Mouse (Mus musculus) intestine, embryonic 15.5 days (tissue): Measurements from ENCODE around the gene Kxd1. TPM values are rescaled to one million over a fixed set of nuclear protein-coding genes. Genes with fewer than 3 reads are reported as not detected.

ENCODE experiments used
- ATAC-seq: fragments of 200-750 bp; cut with Nextera tagmentation; 2 replicates; pipeline ENCODE4 v1.8.0; 2017; ENCODE audit warnings: moderate TSS enrichment, moderate library complexity
- H3K27ac ChIP-seq: fragments of 300-500 bp; sonication (generic); 2 replicates; pipeline ENCODE4 v1.5.1; 2015; ENCODE audit warnings: mild to moderate bottlenecking, inconsistent platforms
- H3K27me3 ChIP-seq: fragments of 300-500 bp; sonication (generic); replicated peaks from 2 replicates; pipeline ENCODE4 v1.6.1; 2015; ENCODE audit warnings: inconsistent platforms
- H3K36me3 ChIP-seq: fragments of 300-500 bp; sonication (generic); 2 replicates; pipeline ENCODE4 v1.6.1; 2015; ENCODE audit warnings: inconsistent platforms
- H3K4me1 ChIP-seq: fragments of 300-500 bp; sonication (generic); replicated peaks from 2 replicates; pipeline ENCODE4 v1.6.1; 2015; ENCODE audit warnings: inconsistent platforms
- H3K4me2 ChIP-seq: fragments of 300-500 bp; sonication (generic); replicated peaks from 2 replicates; pipeline ENCODE4 v1.6.1; 2015; ENCODE audit warnings: mild to moderate bottlenecking, inconsistent platforms
- H3K4me3 ChIP-seq: fragments of 300-500 bp; sonication (generic); replicated peaks from 2 replicates; pipeline ENCODE4 v1.5.1; 2015; ENCODE audit warnings: inconsistent platforms
- H3K9ac ChIP-seq: fragments of 300-500 bp; sonication (generic); 2 replicates; pipeline ENCODE4 v1.6.1; 2015; ENCODE audit warnings: inconsistent platforms
- H3K9me3 ChIP-seq: fragments of 300-500 bp; sonication (generic); 2 replicates; pipeline ENCODE4 v1.6.1; 2016; ENCODE audit warnings: inconsistent platforms
- WGBS: fragments of 180-500 bp; shearing (Covaris S2); methylation state at CpG from one replicate; pipeline ENCODE4 v1.1.7; 2015; 5-methylcytosine and 5-hydroxymethylcytosine counted together
- polyA plus RNA-seq: library from polyadenylated mRNA; unstranded; fragments of >200 nt; fragmentation: Nextera tagmentation; extraction: Ambion mirVana; gene quantifications from 2 replicates; pipeline ENCODE4 v1.2.1, GENCODE M21; 2015

Kxd1 gene
- polyA plus RNA-seq, 1 experiment from 2014 or later = 60.5 TPM

DNA sequence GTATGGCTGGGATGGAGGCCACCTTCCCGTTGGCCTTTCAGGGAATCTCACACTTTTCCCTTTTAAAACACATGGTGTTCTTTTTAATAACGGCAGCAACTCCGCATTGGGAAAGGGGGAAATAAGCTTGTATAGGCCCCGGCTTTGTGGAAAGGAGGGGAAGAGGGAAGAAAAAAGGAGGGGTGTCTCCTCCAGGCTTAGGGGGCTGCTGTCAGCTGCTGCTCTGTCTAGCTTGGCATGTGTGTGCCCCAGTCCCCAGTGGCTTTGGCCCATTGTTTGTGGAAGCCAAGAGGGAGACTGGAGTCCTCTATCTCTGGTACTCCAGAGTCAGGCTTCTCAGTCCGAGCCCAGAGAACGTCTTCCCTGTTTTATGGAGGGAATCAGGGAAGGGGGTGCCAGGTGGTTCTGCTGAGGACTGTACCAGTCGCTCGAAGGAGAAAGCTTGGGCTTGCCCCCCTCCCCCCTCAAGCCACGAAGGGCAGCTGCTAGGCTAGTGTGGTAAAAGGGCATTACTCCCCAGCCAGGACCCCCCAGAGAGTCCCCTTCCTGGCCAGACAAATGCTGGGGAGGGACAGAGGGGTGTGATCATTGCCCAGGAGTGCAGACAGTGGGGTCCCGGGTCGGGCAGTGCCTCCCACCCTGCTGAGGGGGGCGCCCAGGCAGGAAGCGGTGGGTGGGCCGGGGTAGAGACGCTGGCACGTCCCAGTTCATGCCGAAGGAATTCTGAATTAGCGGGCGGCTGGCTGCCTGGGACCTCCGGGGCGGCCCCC, 32.6 kb downstream of the Kxd1 start:
- H3K4me3 ChIP-seq = no peak overlapping the region
- 1% methylated on average over 21 of the region's 21 CpGs for WGBS

DNA sequence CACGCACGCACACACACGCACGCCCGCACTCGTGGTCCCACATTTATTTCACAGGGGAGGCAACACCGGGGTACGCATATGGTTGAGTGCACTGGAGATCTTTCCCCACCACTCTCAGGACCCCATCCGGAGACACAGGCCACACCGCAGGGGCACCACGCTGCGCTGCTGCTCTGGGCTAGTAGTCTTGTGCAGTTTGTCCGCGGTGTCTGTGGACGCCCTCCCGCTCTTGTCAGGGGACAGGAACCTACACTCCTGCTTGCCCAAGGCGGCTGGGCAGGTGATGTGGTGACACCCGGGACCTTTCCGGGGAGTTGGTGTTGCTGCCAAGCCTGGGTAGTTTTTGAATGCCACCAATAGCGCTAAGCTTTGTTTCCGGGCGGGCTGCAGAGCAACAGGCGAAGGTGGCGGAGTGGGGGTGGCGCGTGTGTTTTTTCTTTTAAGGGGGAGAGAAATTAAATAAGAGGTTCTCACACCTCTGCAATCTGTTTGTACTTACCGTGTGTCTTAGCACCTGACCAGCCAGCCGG, 33.3 kb downstream of the Kxd1 start:
- Histone ChIP-seq H3K36me3 (no peaks in the 10 kb centered on the region), H3K4me2 (no peak overlapping the region), H3K27me3 (peaks cover 98% of the 10 kb centered on the region), H3K4me1 (peaks cover 39% of the 10 kb centered on the region), H3K4me3 (no peak overlapping the region), H3K9ac (no peak overlapping the region), H3K27ac (no peak overlapping the region), H3K9me3 (no peaks in the 10 kb centered on the region)
- ATAC-seq = no peak
- WGBS = 3% methylated on average over 28 of the region's 28 CpGs

More for the DNA sequence above, 32.6 kb downstream of the Kxd1 start:
- Histone ChIP-seq H3K4me1 (peaks cover 36% of the 10 kb centered on the region), H3K4me2 (no peak overlapping the region), H3K9ac (no peak overlapping the region), H3K27me3 (peaks cover 98% of the 10 kb centered on the region), H3K9me3 (no peaks in the 10 kb centered on the region), H3K36me3 (no peaks in the 10 kb centered on the region), H3K27ac (no peak overlapping the region)
- ATAC-seq = no peak

DNA sequence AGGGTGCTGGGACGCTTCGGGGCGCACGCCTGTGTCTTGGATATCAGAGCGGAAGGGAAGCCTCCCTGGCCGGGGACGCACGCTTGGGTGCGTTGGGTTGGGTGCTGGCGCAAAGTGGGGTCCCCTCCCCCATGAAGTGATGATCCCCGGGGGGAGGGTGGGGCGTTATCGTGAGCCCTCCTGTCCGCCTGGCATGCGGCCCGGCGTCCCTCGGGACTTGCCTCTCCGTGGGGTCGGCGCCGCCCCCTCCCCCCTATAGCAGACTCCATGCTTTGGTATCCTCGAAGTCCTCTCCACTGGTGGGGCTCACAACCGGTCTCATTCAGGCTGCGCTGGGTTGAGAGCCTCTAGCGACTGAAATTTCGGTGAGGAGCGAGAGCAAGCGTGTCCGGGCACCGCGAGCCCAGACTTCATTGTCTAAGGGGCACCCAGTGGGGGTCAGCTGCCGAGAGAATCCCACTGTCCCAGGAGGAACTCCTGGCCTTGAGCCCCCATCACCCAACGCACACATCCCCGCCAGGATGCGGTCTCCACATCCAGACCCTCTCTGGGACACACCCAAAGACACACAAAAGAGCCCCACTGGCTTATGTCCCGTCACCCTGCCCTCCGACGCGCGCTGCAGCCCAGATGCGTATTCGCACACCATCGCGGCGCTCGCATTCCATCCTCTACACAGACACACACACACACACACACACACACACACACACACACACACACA, 33.9 kb downstream of the Kxd1 start:
- no peak for ATAC-seq
- peak overlapping the region; percentile 41; the same call in 1 of the 2 replicates for H3K4me3 ChIP-seq
- H3K36me3 ChIP-seq = no peaks in the 10 kb centered on the region
- peaks cover 45% of the 10 kb centered on the region for H3K4me1 ChIP-seq
- H3K27me3 ChIP-seq = peaks cover 98% of the 10 kb centered on the region
- H3K4me2 ChIP-seq = peak overlapping the region; percentile 84
- no peak overlapping the region for H3K9ac ChIP-seq
- H3K27ac ChIP-seq = no peak overlapping the region
- no peaks in the 10 kb centered on the region for H3K9me3 ChIP-seq
- WGBS = 1% methylated on average over 47 of the region's 47 CpGs

DNA sequence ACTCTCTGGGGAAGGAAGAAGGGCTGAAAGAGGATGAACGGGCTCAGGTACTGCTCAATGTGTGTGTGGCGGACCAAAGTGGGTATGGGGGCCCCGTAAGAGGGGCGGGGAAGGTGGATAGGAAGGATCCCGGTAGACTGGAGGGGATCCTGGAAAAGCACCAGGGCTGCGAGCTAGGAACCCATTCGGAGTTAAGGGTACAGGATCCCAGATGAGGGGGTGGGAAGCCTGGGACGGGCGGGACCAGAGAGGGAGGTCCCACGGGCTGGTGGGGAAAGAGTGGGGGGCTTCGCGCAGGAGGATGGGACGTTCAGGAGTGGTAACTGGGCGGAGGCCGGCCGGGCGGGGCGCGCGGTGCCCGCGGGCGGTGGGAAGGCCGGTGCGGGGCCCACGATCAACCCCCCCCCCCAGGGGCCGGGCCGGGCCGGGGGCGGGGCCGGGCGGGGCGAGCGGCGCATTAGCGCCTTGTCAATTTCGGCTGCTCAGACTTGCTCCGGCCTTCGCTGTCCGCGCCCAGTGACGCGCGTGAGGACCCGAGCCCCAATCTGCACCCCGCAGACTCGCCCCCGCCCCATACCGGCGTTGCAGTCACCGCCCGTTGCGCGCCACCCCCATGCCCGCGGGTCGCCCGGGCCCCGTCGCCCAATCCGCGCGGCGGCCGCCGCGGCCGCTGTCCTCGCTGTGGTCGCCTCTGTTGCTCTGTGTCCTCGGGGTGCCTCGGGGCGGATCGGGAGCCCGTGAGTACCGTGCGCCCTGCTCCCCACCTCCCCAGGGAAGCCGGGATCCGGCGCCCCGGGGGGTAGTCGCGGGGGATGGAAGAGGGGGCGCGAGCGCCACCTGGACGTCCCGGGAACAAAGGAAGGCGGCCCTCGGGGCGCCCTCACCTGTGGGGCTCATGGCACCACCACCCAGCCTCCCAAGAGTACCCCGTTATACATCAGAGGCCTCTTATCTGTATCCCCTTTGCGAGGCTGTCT, 34.8 kb downstream of the Kxd1 start, which contains the start of gene Crlf1:
TSS of gene Crlf1 (plus strand) at position 495 of the 977 bp plus-strand sequence.
- Histone ChIP-seq H3K9me3 (no peaks in the 10 kb centered on the region), H3K9ac (0 out of 2 replicates have a peak within 1 kb of the TSS, but pooled peaks have one; percentile 10), H3K4me3 (peak within 1 kb of the TSS; percentile 41), H3K4me1 (peaks cover 54% of the 10 kb centered on the region), H3K27ac (no peak within 1 kb of the TSS), H3K4me2 (peak within 1 kb of the TSS; percentile 84), H3K36me3 (no peaks in the 10 kb centered on the region), H3K27me3 (peaks cover 99% of the 10 kb centered on the region)
- whole genome bisulfite sequencing = under 1% methylated on average over 65 of the region's 93 CpGs
- 0 out of 2 replicates have a peak, but pooled peaks have one; percentile 26 for ATAC-seq

DNA sequence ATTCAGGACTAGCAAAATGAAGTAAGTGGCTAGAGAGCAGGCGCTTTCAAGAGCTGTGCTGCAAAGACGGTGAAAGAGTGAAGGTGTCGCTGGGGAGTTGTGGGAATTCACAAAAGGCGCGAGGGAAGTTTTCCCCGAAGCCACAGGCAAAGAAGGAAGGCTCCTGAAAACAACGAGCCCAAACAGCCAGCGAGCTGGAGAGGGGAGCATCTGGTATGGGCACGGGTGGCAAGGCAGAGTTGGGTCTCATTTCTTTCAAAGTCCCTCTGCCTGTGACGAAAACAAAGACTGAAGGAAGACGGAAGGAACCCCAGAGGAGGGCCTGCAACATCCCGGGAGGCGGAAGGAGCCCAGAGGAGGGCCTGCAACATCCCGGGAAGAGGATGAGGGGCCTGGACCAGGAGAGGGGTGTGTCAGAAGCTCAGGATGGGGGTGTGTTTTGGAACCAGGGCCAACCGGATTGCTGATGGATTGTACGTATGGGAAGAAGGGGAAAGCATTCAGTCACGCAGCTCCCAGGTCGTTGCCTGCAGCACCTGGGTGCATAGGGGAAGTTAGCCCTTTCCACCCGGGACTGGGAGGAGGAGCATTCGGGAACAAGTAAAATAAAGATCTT, 36.8 kb downstream of the Kxd1 start:
- peaks cover 58% of the 10 kb centered on the region for H3K4me1 ChIP-seq
- H3K9me3 ChIP-seq = no peaks in the 10 kb centered on the region
- H3K4me3 ChIP-seq = no peak overlapping the region
- no peak for ATAC-seq
- H3K4me2 ChIP-seq = no peak overlapping the region
- H3K27ac ChIP-seq = no peak overlapping the region
- peaks cover 97% of the 10 kb centered on the region for H3K27me3 ChIP-seq
- H3K9ac ChIP-seq = no peak overlapping the region
- 5% methylated on average over 20 of the region's 20 CpGs for WGBS
- no peaks in the 10 kb centered on the region for H3K36me3 ChIP-seq

DNA sequence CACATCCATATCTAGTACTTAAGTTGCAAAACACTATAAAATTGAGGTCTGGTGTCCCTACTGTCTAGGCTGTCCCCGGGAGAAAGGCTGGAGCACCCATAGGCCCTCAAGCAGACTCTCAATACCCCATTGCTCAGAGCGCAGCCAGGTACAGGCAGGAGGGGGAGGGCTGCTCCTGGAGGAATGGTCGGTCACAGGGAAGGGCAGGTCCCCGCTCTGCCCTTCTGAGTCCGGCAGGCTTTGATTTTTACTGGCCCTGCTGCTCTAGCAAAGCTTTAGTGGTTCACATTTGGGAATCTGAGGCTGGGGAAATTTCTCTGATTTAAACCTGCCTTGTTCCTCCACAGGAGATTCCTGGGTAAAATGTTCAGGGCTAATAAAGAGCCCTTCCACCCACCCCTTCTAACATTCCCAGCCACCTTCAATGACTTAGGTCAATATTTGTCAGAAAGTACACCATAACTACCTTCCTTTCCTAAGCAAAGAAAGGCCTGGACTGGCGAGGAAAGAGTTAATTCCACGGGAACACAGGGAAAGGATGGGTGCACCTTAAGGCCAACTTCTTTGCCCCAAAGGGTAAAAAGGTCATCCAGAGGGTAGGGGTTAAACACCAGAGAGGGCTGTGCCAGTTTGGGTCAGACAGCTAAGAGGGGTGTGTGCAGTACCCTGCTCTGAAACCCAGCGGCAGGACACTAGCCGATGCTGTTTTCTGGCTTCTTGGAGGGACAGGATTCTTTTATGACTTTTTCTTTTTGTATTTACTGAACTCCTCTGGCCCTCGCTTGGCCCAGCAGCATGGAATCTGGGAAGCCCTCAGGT, 37.5 kb downstream of the Kxd1 start:
- Histone ChIP-seq H3K4me1 (peaks cover 53% of the 10 kb centered on the region), H3K27me3 (peaks cover 97% of the 10 kb centered on the region), H3K9me3 (no peaks in the 10 kb centered on the region), H3K9ac (no peak overlapping the region), H3K4me2 (no peak overlapping the region), H3K4me3 (no peak overlapping the region), H3K27ac (no peak overlapping the region), H3K36me3 (no peaks in the 10 kb centered on the region)
- ATAC-seq = no peak
- 17% methylated on average over 10 of the region's 10 CpGs for WGBS

DNA sequence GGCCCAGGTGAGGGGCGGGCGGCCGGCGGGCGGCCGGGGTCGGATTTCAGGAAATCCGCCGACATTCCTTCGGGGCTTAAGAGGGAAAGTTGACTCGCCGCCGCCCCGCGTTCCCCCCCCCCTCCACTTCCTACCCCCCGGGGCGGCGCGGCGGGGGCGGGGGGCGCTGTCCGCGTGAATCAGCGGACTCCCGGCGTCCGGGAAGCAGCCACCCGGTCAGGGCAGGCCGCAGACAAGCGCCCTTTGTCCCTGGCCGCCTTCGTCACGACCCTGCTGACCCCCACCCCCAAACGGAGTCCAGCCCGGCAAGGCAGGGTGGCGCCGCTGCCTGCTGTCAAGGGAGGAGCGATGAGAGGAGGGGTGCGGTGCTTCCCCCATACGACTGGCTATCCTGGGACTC, 38.2 kb downstream of the Kxd1 start:
- Histone ChIP-seq H3K36me3 (no peaks in the 10 kb centered on the region), H3K27ac (no peak overlapping the region), H3K9me3 (no peaks in the 10 kb centered on the region), H3K9ac (no peak overlapping the region), H3K4me3 (peak overlapping the region; percentile 30), H3K4me1 (peaks cover 52% of the 10 kb centered on the region), H3K4me2 (peak overlapping the region; percentile 60), H3K27me3 (peaks cover 97% of the 10 kb centered on the region)
- ATAC-seq = no peak
- WGBS = 1% methylated on average over 30 of the region's 41 CpGs

DNA sequence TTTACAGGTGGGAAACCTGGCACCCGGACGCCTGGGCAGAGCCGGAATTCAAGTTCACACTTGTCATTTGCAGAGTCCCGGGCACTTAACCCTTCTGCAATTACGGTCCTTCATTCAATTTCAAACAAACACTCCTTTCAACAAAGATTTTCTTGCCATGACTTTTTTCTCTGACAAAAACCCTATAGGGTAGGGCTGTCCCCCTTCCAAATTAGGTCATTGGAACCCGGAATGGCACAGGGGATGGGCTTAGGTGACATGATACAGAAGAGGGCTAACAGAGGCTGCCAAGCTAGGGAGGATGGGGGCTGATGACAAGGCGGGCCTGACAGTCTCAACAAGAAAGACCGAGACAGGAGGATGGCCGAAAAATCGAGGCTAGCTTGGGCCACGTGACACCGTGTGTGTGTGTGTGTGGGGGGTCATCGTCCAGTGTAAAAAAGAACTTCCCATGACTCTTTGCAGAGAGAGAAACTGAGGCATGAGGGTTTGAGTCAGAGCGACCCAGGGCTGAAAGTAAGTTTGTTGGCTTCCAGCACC, 38.8 kb downstream of the Kxd1 start:
- H3K27me3 ChIP-seq = peaks cover 97% of the 10 kb centered on the region
- no peak for ATAC-seq
- H3K4me2 ChIP-seq = peak overlapping the region; percentile 60
- no peaks in the 10 kb centered on the region for H3K36me3 ChIP-seq
- H3K4me3 ChIP-seq = peak overlapping the region; percentile 30
- 3% methylated on average over 14 of the region's 14 CpGs for WGBS
- H3K9me3 ChIP-seq = no peaks in the 10 kb centered on the region
- H3K27ac ChIP-seq = no peak overlapping the region
- peaks cover 48% of the 10 kb centered on the region for H3K4me1 ChIP-seq
- H3K9ac ChIP-seq = no peak overlapping the region

DNA sequence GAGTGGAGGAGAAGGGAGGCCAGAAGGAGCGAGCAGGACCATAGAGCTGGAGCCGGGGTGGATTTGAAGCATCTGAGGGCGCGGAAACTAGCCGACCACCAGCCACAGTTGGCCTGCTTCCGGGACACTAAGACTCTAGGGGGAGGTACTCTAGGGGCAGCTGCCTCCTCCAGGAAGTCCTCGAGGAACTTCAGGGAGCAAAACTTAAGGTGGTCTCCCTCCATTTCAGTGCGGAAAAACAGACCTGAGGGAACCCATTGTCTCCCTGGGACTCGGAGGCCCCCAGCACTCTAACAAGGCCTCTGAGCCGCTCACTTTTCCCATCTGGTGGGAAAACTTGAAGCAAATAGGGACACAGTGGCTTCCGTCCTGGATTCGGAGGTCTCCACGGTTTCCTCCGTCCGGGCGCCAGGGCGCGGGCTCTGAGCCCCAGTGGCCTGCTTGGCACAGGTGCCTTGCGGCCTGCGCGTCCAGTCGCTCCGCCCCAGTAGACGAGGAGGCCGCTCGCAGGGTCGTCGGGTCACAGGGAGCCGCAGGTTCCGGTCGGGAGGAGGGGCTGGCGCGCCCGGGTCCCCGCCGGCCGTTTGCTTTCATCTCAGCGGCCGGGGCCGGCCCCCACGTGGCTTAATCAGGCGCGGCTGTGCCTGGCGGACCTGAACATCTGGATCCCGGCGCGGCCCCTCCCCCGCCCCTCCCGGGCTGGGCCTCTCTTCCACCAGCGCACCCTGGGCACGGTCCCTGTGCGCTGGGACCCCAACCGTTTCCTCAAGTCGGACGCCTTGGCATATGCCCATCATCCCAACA, 39.6 kb downstream of the Kxd1 start:
- H3K27me3 ChIP-seq = peaks cover 92% of the 10 kb centered on the region

DNA sequence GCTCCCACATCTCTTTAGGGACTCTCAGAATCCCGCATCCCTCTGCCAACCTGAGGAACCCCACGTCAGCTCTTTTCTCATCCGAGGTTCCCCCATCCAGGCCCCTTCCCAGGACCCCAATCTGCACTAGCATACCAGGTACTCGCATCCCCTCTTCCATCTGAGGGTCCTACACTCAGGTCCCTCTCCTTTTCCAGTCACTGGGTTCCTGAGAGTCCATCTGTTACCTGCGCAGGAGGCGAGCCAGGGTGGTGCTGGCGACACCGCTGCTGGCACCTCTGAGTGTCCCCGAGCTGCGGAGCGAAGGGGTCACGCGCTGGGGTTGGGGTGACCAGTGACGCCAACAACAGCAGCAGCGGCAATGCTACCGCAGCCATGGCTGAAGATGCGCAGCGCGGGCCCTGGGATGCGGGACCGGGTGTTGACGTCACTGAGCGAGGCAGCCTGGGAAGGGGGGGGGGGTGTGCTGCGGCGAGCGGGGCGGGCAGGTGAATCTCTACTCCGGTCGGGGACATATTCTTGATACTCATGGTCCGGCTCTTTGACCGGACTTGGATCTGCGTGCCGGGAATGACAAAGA, 40.7 kb downstream of the Kxd1 start, which contains the start of gene Tmem59l:
TSS of gene Tmem59l (minus strand) at position 418 of the 580 bp plus-strand sequence.
- peaks cover 81% of the 10 kb centered on the region for H3K27me3 ChIP-seq
- H3K9ac ChIP-seq = no peak within 1 kb of the TSS
- no peak for ATAC-seq
- no peaks in the 10 kb centered on the region for H3K9me3 ChIP-seq
- peak within 1 kb of the TSS; percentile 58 for H3K4me2 ChIP-seq
- H3K4me3 ChIP-seq = peak within 1 kb of the TSS; percentile 21
- H3K4me1 ChIP-seq = peaks cover 29% of the 10 kb centered on the region
- WGBS = 6% methylated on average over 33 of the region's 33 CpGs
- H3K36me3 ChIP-seq = no peaks in the 10 kb centered on the region
- H3K27ac ChIP-seq = no peak within 1 kb of the TSS

More for the DNA sequence above, 39.6 kb downstream of the Kxd1 start:
- H3K4me1 ChIP-seq = peaks cover 41% of the 10 kb centered on the region
- H3K36me3 ChIP-seq = no peaks in the 10 kb centered on the region
- H3K9me3 ChIP-seq = no peaks in the 10 kb centered on the region
- 6% methylated on average over 55 of the region's 55 CpGs for WGBS
- ATAC-seq = peak; percentile 26; the same call in 1 of the 2 replicates
- H3K4me3 ChIP-seq = peak overlapping the region; percentile 21
- H3K4me2 ChIP-seq = peak overlapping the region; percentile 58
- H3K27ac ChIP-seq = no peak overlapping the region
- no peak overlapping the region for H3K9ac ChIP-seq
